Mouse (Mus musculus) kidney, postnatal 0 days (tissue): ENCODE measurements around the gene Add1. TPM values are rescaled to one million over a fixed set of nuclear protein-coding genes. Genes with fewer than 3 reads are reported as not detected.

Experiments
- ATAC-seq: fragments of 200-750 bp; cut with Nextera tagmentation; replicated peaks from 2 replicates; pipeline ENCODE4 v1.8.0; 2017; ENCODE audit warnings: low read depth, moderate number of reproducible peaks, moderate TSS enrichment, moderate library complexity; ENCODE audit not compliant: low FRiP score
- DNase-seq: peaks from one replicate; pipeline ENCODE4 v3.0.0-alpha.2; 2016; ENCODE audit warnings: low spot score
- H3K27ac ChIP-seq: fragments of 300-500 bp; sonication (generic); 2 replicates; pipeline ENCODE4 v1.5.1; 2014; ENCODE audit warnings: mild to moderate bottlenecking
- H3K27me3 ChIP-seq: fragments of 300-500 bp; sonication (generic); 2 replicates; pipeline ENCODE4 v1.6.1; 2014; ENCODE audit warnings: low read length, mixed read lengths; ENCODE audit not compliant: insufficient read depth
- H3K36me3 ChIP-seq: fragments of 300-500 bp; sonication (generic); 2 replicates; pipeline ENCODE4 v1.6.1; 2014; ENCODE audit warnings: low read length, mixed read lengths; ENCODE audit not compliant: insufficient read depth
- H3K4me1 ChIP-seq: fragments of 300-500 bp; sonication (generic); replicated peaks from 2 replicates; pipeline ENCODE4 v1.6.1; 2014; ENCODE audit warnings: antibody characterized with exemption, low read length, mixed read lengths; ENCODE audit not compliant: insufficient read depth
- H3K4me2 ChIP-seq: fragments of 300-500 bp; sonication (generic); 2 replicates; pipeline ENCODE4 v1.6.1; 2014; ENCODE audit warnings: mild to moderate bottlenecking, low read length, moderate library complexity, mixed read lengths
- H3K4me3 ChIP-seq: fragments of 300-500 bp; sonication (generic); replicated peaks from 2 replicates; pipeline ENCODE4 v1.5.1; 2014; ENCODE audit warnings: low read depth, low read length
- H3K9ac ChIP-seq: fragments of 300-500 bp; sonication (generic); 2 replicates; pipeline ENCODE4 v1.6.1; 2014; ENCODE audit warnings: low read depth, low read length
- H3K9me3 ChIP-seq: fragments of 300-500 bp; sonication (generic); replicated peaks from 2 replicates; pipeline ENCODE4 v1.6.1; 2016; ENCODE audit warnings: low read length, inconsistent platforms, mixed read lengths
- CTCF ChIP-seq: IDR thresholded peaks from 2 replicates; pipeline ENCODE4 v1.5.1; 2016; ENCODE audit warnings: antibody characterized with exemption, low read depth, mild to moderate bottlenecking, moderate library complexity
- WGBS: fragments of 180-500 bp; shearing (Covaris S2); extraction: QIAGEN DNeasy Blood & Tissue Kit; methylation state at CpG from one replicate; pipeline ENCODE4 v1.1.7; 2014; 5-methylcytosine and 5-hydroxymethylcytosine counted together
- polyA plus RNA-seq: library from polyadenylated mRNA; unstranded; fragments of >200 nt; fragmentation: Nextera tagmentation; extraction: Ambion mirVana; gene quantifications from 2 replicates; pipeline ENCODE4 v1.2.1, GENCODE M21; 2015

Add1 gene
- polyA plus RNA-seq, 1 experiment from 2014 or later = 130 TPM

GRCm38 (mm10) chr5:34636481-34637287 is 63.2 kb downstream of the Add1 start, which contains the start of gene Mfsd10:
TSS of gene Mfsd10 (minus strand) at chr5:34637212.
- ATAC-seq (peak; percentile 87), DNase-seq (peak; percentile 91)
- H3K4me1 ChIP-seq = peaks cover 14% of the 10 kb centered on the region; the same call in 1 of the 2 replicates
- no peaks in the 10 kb centered on the region for H3K9me3 ChIP-seq
- H3K27me3 ChIP-seq = no peaks in the 10 kb centered on the region
- peak within 1 kb of the TSS; percentile 50 for H3K4me3 ChIP-seq
- TF ChIP-seq CTCF = peak; percentile 55; the same call in 1 of the 2 replicates
- H3K36me3 ChIP-seq = peaks cover 52% of the 10 kb centered on the region
- H3K9ac ChIP-seq = peak within 1 kb of the TSS; percentile 62
- WGBS = under 1% methylated on average over 48 of the region's 48 CpGs
- H3K27ac ChIP-seq = peak within 1 kb of the TSS; percentile 83
- peak within 1 kb of the TSS; percentile 75 for H3K4me2 ChIP-seq

- DNase-seq (no peak), ATAC-seq (no peak)
- no peak overlapping the region for H3K27ac ChIP-seq
- 0 out of 2 replicates have a peak overlapping the region, but pooled peaks have one; percentile 62 for H3K9ac ChIP-seq
- no peaks in the 10 kb centered on the region for H3K27me3 ChIP-seq
- H3K9me3 ChIP-seq = no peaks in the 10 kb centered on the region
- H3K4me3 ChIP-seq = peak overlapping the region; percentile 50; the same call in 1 of the 2 replicates
- no peak for TF ChIP-seq CTCF
- peaks cover 14% of the 10 kb centered on the region; the same call in 1 of the 2 replicates for H3K4me1 ChIP-seq
- WGBS = 85% methylated on average over 7 of the region's 7 CpGs
- H3K36me3 ChIP-seq = peaks cover 49% of the 10 kb centered on the region
- H3K4me2 ChIP-seq = peak overlapping the region; percentile 75; the same call in 1 of the 2 replicates
These were observed 64.2 kb downstream of the Add1 start for GRCm38 (mm10) chr5:34637591-34638156.

GRCm38 (mm10) chr5:34641991-34642390 is 68.5 kb downstream of the Add1 start:
- Histone ChIP-seq H3K27ac (no peak overlapping the region), H3K9me3 (no peaks in the 10 kb centered on the region), H3K9ac (no peak overlapping the region), H3K4me1 (0 out of 2 replicates have a peak, but pooled peaks cover 4% of the 10 kb centered on the region), H3K4me2 (no peak overlapping the region), H3K27me3 (no peaks in the 10 kb centered on the region), H3K4me3 (no peak overlapping the region), H3K36me3 (peaks cover 68% of the 10 kb centered on the region)
- ATAC-seq = no peak
- 82% methylated on average over 3 of the region's 3 CpGs for WGBS
- DNase-seq = no peak
- no peak for TF ChIP-seq CTCF

GRCm38 (mm10) chr5:34642932-34643331 is 69.5 kb downstream of the Add1 start:
- H3K9me3 ChIP-seq = no peaks in the 10 kb centered on the region
- peak; percentile 73 for TF ChIP-seq CTCF
- 74% methylated on average over 5 of the region's 5 CpGs for WGBS
- H3K4me2 ChIP-seq = no peak overlapping the region
- no peaks in the 10 kb centered on the region for H3K4me1 ChIP-seq
- H3K27ac ChIP-seq = no peak overlapping the region
- no peaks in the 10 kb centered on the region for H3K27me3 ChIP-seq
- H3K36me3 ChIP-seq = peaks cover 76% of the 10 kb centered on the region
- H3K4me3 ChIP-seq = no peak overlapping the region
- ATAC-seq (peak; percentile 61; the same call in 1 of the 2 replicates), DNase-seq (peak; percentile 68)
- no peak overlapping the region for H3K9ac ChIP-seq

GRCm38 (mm10) chr5:34647581-34647980 is 74.1 kb downstream of the Add1 start:
- ATAC-seq (no peak; the same call in 1 of the 2 replicates), DNase-seq (peak; percentile 66)
- H3K4me2 ChIP-seq = no peak overlapping the region
- no peak overlapping the region for H3K4me3 ChIP-seq
- TF ChIP-seq CTCF = peak; percentile 74
- WGBS = 64% methylated on average over 4 of the region's 4 CpGs
- no peaks in the 10 kb centered on the region for H3K27me3 ChIP-seq
- H3K9me3 ChIP-seq = no peaks in the 10 kb centered on the region
- no peak overlapping the region for H3K9ac ChIP-seq
- no peak overlapping the region for H3K27ac ChIP-seq
- H3K4me1 ChIP-seq = no peaks in the 10 kb centered on the region
- peaks cover 82% of the 10 kb centered on the region for H3K36me3 ChIP-seq

- Histone ChIP-seq H3K4me3 (no peak overlapping the region), H3K27ac (no peak overlapping the region), H3K27me3 (no peaks in the 10 kb centered on the region), H3K4me1 (no peaks in the 10 kb centered on the region), H3K9me3 (no peaks in the 10 kb centered on the region), H3K36me3 (peaks cover 76% of the 10 kb centered on the region), H3K9ac (no peak overlapping the region), H3K4me2 (no peak overlapping the region)
- DNase-seq (no peak), ATAC-seq (no peak)
- no peak for TF ChIP-seq CTCF
- 92% methylated on average over 5 of the region's 5 CpGs for WGBS
These were observed 79.5 kb downstream of the Add1 start for GRCm38 (mm10) chr5:34652961-34653360.
